Mouse (Mus musculus) CD4-positive naive resting alpha-beta T cell, adult 57 days (primary cell): ENCODE results near the gene Tbck. TPM values are rescaled to one million over a fixed set of nuclear protein-coding genes. Genes with fewer than 3 reads are reported as not detected.

ENCODE experiments used
- total RNA-seq: library from RNA; stranded (reverse); gene quantifications from one replicate; pipeline ENCODE4 v1.2.4, GENCODE M21; 2023

Gene Tbck
- 24.3 TPM for total RNA-seq

DNA sequence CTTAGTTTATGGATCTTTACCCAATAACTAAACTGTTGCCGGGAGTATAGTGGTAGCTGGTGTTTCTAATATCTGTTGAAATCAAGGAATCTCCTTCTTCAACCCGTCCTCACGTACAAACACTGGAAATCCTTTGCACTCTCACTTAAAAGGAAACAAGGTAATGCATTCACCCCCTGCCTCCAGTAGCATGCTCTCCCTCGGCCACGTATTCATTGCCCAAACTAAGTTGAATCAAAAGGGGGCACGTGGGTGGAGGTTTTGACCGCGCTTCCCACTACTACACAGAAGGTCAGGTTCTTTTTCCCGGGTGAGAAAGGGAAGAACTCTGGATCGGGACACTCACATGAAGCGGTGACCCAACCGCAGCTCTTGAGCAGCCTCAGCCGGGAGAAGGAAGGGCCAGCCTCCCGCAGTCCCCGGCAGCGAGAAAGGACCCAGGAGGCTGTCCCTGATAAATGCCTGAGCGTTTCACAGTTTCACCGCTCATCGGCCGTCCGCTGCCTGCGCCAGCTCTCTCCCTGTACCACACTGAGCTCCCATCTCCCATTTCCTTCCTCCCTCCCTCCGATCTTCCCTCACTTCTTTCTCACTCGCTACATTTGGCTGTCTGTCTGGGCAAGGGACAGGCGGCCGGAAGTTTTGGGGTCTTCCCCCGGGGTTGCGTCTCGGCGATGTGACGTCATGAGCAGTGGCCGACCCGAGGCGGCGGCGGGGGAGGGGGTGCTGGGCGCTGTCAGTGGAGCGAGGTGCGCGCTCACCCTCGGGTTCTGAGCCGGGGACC, at the start of gene Tbck:
Gene Tbck (plus strand): TSS at position 698 of the 784 bp plus-strand sequence.

DNA sequence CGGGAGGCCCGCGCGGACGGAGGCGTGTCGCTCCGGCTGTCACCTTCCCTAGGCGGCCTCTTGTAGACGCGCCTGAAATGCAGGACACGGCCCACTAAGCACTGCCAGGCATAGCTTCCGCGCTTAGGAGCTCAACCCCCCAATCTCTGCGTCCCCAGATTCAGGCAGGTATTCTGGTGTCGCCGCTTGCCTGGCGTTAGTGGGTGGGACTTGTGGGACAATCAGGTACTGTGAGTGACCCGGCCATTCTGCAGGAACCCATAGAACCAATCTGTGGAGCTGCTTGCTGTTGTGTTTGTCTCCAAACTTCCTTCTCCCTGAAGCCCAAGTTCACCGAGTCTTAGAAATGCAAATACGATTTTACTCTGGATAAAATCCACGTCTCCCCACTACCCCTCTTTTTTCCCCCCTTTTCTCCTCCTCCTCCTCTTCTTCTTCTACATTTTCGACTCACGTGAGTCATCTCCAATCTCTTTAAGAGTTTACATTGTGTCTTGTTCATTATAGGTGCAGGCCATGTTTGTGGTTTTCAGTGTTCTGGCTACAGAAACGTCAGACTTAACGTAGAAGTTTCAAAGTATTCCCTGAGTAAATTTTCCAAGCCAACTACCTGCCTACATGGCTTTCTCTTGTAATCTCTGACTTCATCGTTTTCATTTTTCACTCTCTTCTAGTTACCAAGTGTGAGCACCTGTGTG, 436 bp downstream of the Tbck start, which contains the start of gene Aimp1:
Gene Aimp1 (minus strand): TSS at position 140 of the 698 bp plus-strand sequence.

Other genes with a start within 250 kb of the Tbck start
- not detected for gene Gimd1, start 54.3 kb upstream of the Tbck start, total RNA-seq
- 49.9 TPM for gene Aimp1, start 226 bp downstream of the Tbck start, total RNA-seq